Mouse (Mus musculus): Measurements from ENCODE around the gene Defb23. TPM values are rescaled to one million over a fixed set of nuclear protein-coding genes. Genes with fewer than 3 reads are reported as not detected.

Defb23 gene
- not detected for total RNA-seq (2021)
- long read RNA-seq, experiment 1 = 0 reads
- long read RNA-seq, experiment 2 = 0 reads

GRCm38 (mm10) chr2:152464570-152465150 is at the start of gene Defb23:
Defb23 (minus strand) TSS chr2:152464620.
- no peak for DNase-seq

GRCm38 (mm10) chr2:152511592-152511991 is 47.2 kb upstream of the Defb23 start, which contains the start of gene Defb26:
Defb26 (minus strand) TSS chr2:152511692.
- no peak for DNase-seq

GRCm38 (mm10) chr2:152503950-152504349 is 39.5 kb upstream of the Defb23 start:
- no peak for DNase-seq

DNA sequence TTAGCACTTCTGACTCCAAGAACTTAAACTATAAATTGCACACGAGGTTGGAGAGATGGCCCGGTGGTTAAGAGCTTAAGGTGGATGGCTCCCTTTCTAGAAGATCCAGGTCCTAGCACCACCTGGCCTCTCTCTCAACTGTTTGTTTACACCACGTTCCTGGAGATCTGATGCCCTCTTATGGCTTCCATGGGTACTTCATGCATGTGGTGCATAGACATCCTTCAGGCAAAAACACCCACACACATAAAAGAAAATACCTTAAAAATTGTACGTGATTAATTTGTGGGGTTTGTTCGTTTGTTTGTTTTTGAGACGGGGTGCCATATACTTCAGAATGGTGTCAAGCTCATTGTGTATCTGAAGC is 36.4 kb upstream of the Defb23 start:
- DNase-seq = no peak

DNA sequence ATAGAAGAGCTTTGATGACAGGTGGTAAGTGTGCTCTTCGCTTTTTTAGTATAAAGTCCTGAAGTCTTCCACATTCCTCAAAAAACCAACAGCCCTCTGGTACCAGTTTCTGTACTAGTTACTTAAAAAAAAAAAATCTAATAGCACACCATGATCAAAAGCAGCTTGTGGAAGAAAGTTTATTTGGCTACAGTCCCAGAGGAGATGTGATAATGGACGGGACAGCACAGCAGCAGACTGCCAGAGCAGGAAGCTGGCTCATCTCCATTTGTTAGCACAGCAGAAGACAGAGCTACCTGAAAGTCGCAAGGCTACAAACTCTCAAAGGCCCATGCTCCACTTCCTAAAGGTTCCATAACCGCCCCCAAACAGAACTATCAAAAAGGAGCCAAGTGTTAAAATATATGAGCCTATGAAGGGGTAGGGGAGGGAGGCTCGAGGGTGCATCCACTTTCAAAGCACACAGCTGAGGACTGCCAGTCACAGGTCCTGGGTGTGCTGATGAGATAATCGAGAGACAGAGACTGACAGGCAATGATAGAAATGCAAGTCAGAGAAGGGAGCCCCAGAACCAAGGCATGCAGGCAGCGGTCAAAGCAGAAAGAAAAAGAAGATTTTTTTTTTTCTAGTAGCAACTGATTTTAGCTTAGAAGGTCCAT is 35.9 kb upstream of the Defb23 start:
- no peak for DNase-seq

GRCm38 (mm10) chr2:152498020-152498419 is 33.6 kb upstream of the Defb23 start:
- DNase-seq = no peak

- no peak for DNase-seq
Measured at GRCm38 (mm10) chr2:152493151-152493550, 28.7 kb upstream of the Defb23 start.

DNA sequence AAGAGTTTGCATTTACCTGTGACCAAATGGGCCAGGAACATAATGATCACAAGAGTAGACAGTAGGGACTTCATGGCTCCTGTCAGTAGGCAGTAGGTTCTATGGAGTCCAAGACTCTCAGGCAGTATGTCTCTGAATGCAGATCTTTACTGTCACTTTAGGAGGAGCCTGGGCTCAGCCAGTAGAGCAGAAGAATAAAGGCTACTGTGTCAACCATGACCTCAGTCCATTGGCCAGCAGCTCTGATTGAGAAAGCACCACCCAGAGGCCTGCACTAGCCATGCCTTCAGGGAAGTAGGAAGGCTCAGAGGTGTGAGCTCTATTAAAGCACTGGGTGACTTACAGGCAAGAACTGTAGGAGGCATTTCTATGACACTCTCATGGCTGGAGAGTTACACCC is 25.6 kb upstream of the Defb23 start, which contains the start of gene Defb22:
Gene Defb22, minus strand, starts transcription at position 101 of the 400 bp plus-strand sequence.
- DNase-seq = no peak

DNA sequence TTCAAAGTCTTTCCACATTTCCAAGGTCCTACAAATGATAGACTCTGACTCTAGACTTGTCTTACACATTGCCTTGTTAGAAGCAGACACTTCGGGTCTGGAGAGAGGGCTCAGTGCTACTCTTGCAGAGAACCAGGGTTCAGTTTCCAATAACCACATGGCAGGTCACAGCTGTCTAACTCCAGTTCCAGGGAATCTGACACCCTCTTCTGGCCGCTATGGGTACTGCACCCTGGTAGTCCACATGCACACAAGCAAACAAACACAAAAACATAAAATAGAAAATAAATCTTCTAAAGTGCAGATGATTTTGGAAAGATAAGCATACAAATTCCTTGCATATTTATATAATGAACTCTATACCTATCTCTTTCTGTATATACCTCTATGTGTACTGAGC is 22.6 kb upstream of the Defb23 start:
- DNase-seq = peak; percentile 7

DNA sequence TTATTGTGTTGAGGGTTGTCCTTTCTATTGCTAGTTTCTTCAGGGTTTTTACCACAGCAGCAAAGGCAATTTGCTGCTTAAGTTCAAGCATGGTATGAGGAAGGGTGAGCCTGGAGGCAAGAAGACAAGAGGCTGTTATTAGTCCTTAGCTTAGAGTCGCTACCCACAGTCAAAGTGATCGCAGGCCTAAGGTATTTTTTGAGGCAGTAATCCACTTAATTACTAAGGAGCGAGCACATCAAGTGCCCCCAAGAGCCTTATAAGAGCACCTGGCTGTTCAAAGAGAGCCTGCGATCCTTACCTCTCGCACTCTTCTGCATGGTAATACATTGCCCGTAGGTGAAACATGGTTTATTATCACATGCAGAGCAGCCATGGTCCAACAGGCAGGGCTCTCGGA is 17.3 kb upstream of the Defb23 start:
- DNase-seq = no peak

- DNase-seq = no peak
Measured at GRCm38 (mm10) chr2:152480881-152481280, 16.5 kb upstream of the Defb23 start.

DNA sequence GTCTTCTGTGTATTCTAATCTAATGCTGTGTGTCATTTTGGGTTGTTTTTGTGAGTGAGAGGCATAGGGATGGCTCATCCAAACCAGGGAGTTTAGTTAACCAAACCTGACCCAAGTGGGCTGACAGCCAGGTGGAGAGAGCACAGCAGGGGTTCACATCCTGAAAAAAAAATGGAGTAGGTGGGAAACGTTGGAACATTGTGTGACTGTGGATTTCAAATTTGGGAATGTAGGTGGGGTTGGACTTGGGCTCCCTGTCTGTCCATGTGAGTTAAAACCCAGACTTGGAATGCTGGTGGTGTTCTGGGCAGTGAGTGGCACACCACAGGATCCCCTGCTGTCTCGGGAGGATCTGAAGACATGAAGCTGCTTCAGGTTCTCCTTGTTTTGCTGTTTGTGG is 12.3 kb upstream of the Defb23 start, which contains the start of gene Defb20:
Gene Defb20, plus strand, starts transcription at position 301 of the 400 bp plus-strand sequence.
- DNase-seq = no peak

- no peak for DNase-seq
Measured at GRCm38 (mm10) chr2:152472434-152472833, 8.0 kb upstream of the Defb23 start.

DNA sequence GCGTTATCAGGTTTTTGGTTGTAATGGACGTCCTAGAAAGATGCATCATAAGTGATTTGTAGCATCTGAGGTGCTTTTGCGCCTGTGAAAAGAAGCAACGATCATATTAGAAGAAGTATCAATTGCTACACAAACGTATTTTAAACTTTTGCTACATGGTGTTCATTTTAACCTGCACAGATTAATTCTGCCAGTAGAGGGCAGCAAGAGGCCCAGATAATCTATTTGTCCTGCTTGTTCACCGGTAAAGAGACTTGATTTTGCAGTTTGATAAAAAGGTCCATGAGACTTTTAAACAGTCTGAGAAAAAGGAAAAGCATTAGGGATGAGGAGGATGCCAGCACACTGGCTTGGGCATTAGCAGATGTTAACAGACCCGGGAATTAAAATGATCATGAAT is 6.6 kb upstream of the Defb23 start:
- peak; percentile 28 for DNase-seq

DNA sequence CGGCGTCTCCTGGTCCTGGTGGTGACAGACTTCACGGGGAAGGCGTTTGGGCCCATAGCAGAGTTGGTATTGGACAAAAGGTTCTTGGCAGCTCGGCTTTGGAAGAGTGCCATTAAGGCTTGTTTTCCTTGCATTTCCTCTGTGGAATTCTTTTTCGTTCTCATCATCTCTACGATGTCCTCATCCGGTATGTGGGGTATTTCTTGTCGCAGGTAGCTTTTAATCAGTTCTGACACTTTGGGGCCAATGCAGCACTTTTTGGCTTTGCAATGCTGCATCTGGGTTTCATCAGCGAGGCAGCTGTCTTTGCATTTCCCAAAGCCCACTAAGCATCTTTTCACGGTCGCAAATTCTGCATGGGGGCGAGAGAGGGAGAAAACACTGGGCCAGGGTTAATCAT is 5.2 kb downstream of the Defb23 start:
- no peak for DNase-seq

DNA sequence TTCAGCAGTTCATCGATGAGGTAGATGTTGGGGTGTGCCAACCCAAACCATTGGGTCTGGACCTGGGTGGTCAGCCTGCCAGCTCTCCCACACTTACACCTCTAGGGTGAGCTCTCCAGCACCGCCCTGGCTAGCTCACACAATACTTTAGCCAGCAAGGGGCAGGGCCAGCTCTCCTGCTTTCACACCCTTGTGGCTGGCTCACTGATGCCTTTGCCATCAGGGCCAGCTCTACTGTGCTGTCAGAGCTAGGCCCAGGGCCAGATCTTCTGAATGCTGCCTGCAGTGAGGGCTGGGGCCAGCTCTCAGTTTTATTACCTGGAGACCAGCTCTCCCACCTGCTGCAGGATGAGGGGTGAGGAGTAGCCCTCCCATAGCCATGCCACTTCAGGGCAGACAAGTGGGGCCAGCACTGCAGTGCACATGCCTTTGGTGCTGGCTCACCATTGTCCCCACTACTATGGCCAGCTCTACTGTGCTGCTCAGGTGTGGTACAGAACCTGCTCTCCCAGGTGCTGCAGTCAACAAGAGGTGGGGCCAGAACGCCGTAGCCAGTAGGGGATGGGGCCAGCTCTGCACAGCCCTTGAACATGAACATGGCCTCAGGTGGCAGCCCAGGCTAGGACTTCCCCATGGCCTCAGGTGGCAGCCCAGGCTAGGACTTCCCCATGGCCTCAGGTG is 12.2 kb downstream of the Defb23 start:
- peak; percentile 17 for DNase-seq

DNA sequence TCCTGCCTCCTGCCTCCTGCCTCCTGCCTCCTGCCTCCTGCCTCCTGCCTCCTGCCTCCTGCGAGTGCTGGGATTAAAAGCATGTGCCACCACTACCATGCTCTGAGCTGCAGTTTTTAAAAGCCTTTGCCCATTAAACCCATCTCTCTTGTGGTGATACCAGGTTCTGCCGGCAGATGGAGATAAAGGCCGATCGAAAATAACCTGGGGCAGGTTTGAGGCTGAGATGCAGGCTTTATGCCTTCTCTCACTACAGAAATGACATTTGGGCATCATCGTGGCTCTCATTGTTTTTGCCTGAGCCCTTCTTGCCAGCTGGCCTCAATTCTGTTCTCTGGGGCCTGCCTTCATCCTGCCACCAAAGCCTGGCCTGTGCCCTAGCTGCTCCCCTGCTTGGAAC is 14.2 kb downstream of the Defb23 start:
- peak; percentile 53 for DNase-seq

GRCm38 (mm10) chr2:152447461-152447860 is 17.0 kb downstream of the Defb23 start:
- DNase-seq = no peak

GRCm38 (mm10) chr2:152446642-152447041 is 17.8 kb downstream of the Defb23 start:
- no peak for DNase-seq

DNA sequence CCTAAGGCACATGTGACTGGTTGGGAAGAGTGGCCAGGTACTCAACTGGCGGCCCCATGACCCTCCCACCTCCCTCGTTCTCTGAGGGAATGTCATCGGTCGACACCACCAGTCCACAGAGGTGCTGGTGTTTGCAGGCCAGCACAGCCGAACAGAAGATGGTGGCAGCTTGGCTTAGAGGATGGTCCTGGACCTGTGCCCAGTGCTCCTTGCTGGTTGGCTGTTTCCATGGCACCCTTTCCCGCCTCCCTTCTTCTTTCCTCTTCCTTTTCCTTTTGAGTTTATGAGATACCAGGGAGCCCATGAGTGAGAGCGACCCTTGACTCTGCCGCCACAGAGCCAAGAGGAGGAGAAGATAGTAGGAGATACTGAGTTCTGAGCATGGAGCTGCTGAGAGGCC is 21.1 kb downstream of the Defb23 start:
- DNase-seq = no peak

DNA sequence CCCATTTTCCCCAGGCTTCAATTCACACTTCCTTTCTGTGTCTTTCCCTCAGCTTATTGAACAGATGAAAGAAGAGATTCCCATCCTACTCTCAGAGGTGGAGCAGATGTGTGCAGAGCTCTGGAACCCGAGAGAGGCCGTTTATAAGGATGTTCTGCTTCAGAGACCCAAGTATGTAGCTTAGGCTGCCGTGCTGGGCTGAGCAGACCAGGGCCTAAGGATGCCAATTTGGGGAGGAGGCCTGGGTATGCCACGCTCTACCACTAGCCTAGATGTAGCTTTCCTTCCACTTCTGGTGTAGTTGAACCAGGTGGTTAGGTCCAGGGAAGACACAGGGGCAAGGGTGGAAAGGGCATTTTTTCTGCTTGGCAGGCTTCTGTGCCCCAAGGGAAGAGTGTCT is 22.1 kb downstream of the Defb23 start:
- DNase-seq = no peak

DNA sequence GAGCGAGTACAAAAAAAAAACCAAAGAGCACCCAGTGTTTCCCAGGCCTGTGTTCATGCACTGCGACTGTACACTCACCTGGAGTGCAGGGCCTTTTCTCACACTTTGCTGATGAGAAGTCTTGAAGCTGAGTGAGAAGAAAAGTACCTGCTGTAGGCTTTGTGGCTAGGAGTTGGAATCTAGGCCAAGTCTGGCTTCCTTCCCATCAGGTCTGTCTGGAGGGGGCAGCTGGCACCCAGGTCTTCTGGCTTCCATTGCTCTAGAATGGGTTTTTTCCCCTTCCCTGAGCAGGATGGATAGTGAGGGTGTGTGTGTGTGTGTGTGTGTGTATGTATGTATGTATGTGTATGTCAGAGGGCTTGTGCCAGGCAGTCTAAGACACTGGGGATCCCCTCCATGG is 24.6 kb downstream of the Defb23 start:
- no peak for DNase-seq

DNA sequence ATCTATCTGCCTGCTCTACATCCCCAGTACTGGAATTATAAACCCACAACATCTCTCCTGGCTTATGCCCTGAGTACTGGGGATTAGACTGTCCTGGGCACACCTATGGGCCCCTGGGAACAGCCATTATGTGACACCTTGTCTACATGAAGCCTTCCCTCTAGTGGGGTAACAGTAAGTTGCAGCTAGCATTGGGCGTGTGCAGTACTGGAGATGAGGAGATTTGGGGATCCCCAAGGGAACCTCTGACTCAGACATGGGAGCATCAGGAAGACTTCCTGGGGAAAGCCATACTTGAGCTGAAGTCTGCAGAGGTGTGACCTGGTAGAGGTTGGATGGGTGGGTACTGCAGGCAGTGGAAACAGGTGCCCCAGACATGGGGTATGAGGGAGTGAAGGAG is 25.5 kb downstream of the Defb23 start:
- DNase-seq = no peak

All from gastrocnemius, postnatal 10 days (tissue).